ENCODE assay signal across 29 mouse cellular contexts in the genomic region with DNA sequence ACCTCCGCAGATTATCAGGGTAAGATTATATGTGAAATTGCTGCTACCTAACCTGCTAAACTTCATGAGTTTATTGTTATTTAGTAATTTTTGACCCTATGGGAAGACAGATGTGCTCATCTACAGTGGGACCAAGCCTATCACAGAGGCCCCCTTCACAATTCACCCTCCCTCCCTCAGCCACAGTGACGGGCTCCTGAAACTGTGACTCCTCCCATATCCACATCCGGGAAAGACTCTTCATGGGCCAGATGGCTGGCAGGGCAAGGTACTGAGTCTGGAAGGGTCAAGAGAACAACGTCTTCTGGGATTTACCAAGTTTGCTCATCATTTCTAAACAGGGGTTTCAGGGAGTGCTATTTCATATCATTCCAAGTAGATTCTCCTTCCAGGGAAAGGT.
A peak's percentile ranks its signal among the peaks of the same experiment; 100 is the strongest.
DNase-seq lines count a peak whose midpoint lies in the region; ATAC-seq and TF ChIP-seq lines count a peak whose summit lies in the region.
"Had no signal": no experiment of that assay in that cellular context is flagged by ENCODE, and none has a peak within 500 bp of the region (broad histone marks: within the 10 kb centered on the region; RNA-seq: fewer than 3 reads in every experiment).

No protein-coding gene starts in this region.

- peak overlapping the region; percentile 41; the same call in 1 of the 2 replicates for H3K4me2 ChIP-seq in heart, embryonic 13.5 days
- H3K4me2 ChIP-seq in liver, embryonic 13.5 days = peak overlapping the region; percentile 34
- H3K4me2 ChIP-seq in forebrain, embryonic 16.5 days (ENCODE audit: low read length) = no peak overlapping the region
- H3K4me2 ChIP-seq: embryonic facial prominence, embryonic 12.5 days; hindbrain, embryonic 13.5 days; limb, embryonic 13.5 days; midbrain, embryonic 11.5 days; neural tube, embryonic 13.5 days had no signal

- WGBS in heart, embryonic 13.5 days = 30% methylated on average over 4 of the region's 4 CpGs
- WGBS in liver, embryonic 13.5 days (ENCODE audit: insufficient replicate concordance) = 12% methylated on average over 4 of the region's 4 CpGs
- 85% methylated on average over 4 of the region's 4 CpGs for WGBS in forebrain, embryonic 16.5 days

- no peak overlapping the region; the same call in 1 of the 2 replicates for H3K27ac ChIP-seq in heart, embryonic 13.5 days (replicated peaks)
- peak overlapping the region; percentile 16 for H3K27ac ChIP-seq in MEL (ENCODE audit: control insufficient read depth, low read depth, low read length)
- no peak overlapping the region; the same call in 1 of the 2 replicates for H3K27ac ChIP-seq in liver, embryonic 13.5 days
- H3K27ac ChIP-seq in forebrain, embryonic 16.5 days (ENCODE audit: low read length) = no peak overlapping the region
- H3K27ac ChIP-seq: embryonic facial prominence, embryonic 12.5 days; hindbrain, embryonic 13.5 days; kidney, postnatal 0 days; limb, embryonic 13.5 days; neural tube, embryonic 13.5 days had no signal

- H3K9me3 ChIP-seq in heart, embryonic 13.5 days = no peaks in the 10 kb centered on the region
- H3K9me3 ChIP-seq in MEL (replicated peaks; ENCODE audit: insufficient read depth, low read length) = no peaks in the 10 kb centered on the region
- H3K9me3 ChIP-seq in liver, embryonic 13.5 days (replicated peaks) = no peaks in the 10 kb centered on the region
- H3K9me3 ChIP-seq in forebrain, embryonic 16.5 days (ENCODE audit: control insufficient read depth, low read length) = no peaks in the 10 kb centered on the region
- H3K9me3 ChIP-seq: embryonic facial prominence, embryonic 12.5 days; hindbrain, embryonic 13.5 days; limb, embryonic 13.5 days; neural tube, embryonic 13.5 days had no signal

- no peak for DNase-seq in heart, postnatal 4 days
- no peak for DNase-seq in MEL (ENCODE audit: low read depth, low spot score)
- no peak for DNase-seq in liver, embryonic 13.5 days
- DNase-seq in thymus, postnatal 36 days = no peak
- DNase-seq: adrenal gland, postnatal 14 days; B cell, adult 2 months; cerebellum, adult 11 months; cerebellum, adult 9-10 months; cerebellum, postnatal 36 days; embryo, embryonic 11 days; gastrocnemius, postnatal 25 days; heart, adult 18-20 months; kidney, adult 8-10 months; kidney, postnatal 4 days; lung, adult 2 months; lung, postnatal 14 days; thymus, adult 2 months had no signal

- TF ChIP-seq POLR2A in MEL (IDR thresholded peaks at IDR 0.05; ENCODE audit: control insufficient read depth in 1 of 2, insufficient read depth in 1 of 2, low read depth in 1 of 2, low read length in 2 of 2, poor library complexity in 1 of 2) = no peak

- H3K79me2 ChIP-seq in MEL (ENCODE audit: control insufficient read depth, insufficient read depth, low read length, poor library complexity) = no peaks in the 10 kb centered on the region

- H3K4me3 ChIP-seq in heart, embryonic 13.5 days = no peak overlapping the region
- no peak overlapping the region; a peak in 1 of 4 replicates for H3K4me3 ChIP-seq in MEL (ENCODE audit: control insufficient read depth in 1 of 2, insufficient read depth in 1 of 2, low read depth in 2 of 2, low read length in 2 of 2)
- no peak overlapping the region for H3K4me3 ChIP-seq in liver, embryonic 13.5 days (replicated peaks)
- H3K4me3 ChIP-seq in forebrain, embryonic 16.5 days (replicated peaks; ENCODE audit: low read length) = no peak overlapping the region
- H3K4me3 ChIP-seq: embryonic facial prominence, embryonic 12.5 days; hindbrain, embryonic 13.5 days; limb, embryonic 13.5 days; myocyte; neural tube, embryonic 13.5 days had no signal

- no peak overlapping the region for H3K9ac ChIP-seq in heart, embryonic 13.5 days
- no peak overlapping the region for H3K9ac ChIP-seq in MEL (ENCODE audit: control insufficient read depth, low read depth, low read length, poor library complexity, severe bottlenecking)
- no peak overlapping the region for H3K9ac ChIP-seq in liver, embryonic 13.5 days
- H3K9ac ChIP-seq in forebrain, embryonic 16.5 days (replicated peaks; ENCODE audit: low read depth, low read length) = no peak overlapping the region
- H3K9ac ChIP-seq: embryonic facial prominence, embryonic 12.5 days; hindbrain, embryonic 13.5 days; limb, embryonic 13.5 days; neural tube, embryonic 13.5 days had no signal

- no peak for TF ChIP-seq CTCF in MEL (IDR thresholded peaks at IDR 0.05 in 2 of 3, conservative IDR thresholded peaks at IDR 0.05 in 1 of 3; ENCODE audit: control insufficient read depth in 1 of 3, insufficient read depth in 1 of 3, low read depth in 2 of 3, low read length in 3 of 3, poor library complexity in 1 of 3, severe bottlenecking in 1 of 3)

- H3K36me3 ChIP-seq in heart, embryonic 13.5 days = no peaks in the 10 kb centered on the region
- H3K36me3 ChIP-seq in MEL (ENCODE audit: control insufficient read depth in 1 of 2, insufficient read depth in 2 of 2, low read length in 2 of 2) = peaks cover 0 to 11% of the 10 kb centered on the region in 2 experiments; a peak in 2 of 4 replicates
- H3K36me3 ChIP-seq in liver, embryonic 13.5 days = no peaks in the 10 kb centered on the region
- no peaks in the 10 kb centered on the region for H3K36me3 ChIP-seq in forebrain, embryonic 16.5 days (ENCODE audit: control insufficient read depth, insufficient read depth)
- H3K36me3 ChIP-seq: embryonic facial prominence, embryonic 12.5 days; hindbrain, embryonic 13.5 days; limb, embryonic 13.5 days; neural tube, embryonic 13.5 days had no signal

- TF ChIP-seq RAD21 in MEL (IDR thresholded peaks at IDR 0.05; ENCODE audit: low read depth, low read length) = no peak

- H3K27me3 ChIP-seq in heart, embryonic 13.5 days (replicated peaks) = 0 out of 2 replicates have a peak, but pooled peaks cover 4% of the 10 kb centered on the region
- H3K27me3 ChIP-seq in MEL (ENCODE audit: control insufficient read depth in 1 of 2, insufficient read depth in 2 of 2, low read length in 2 of 2) = no peaks in the 10 kb centered on the region
- H3K27me3 ChIP-seq in liver, embryonic 13.5 days = peaks cover 19% of the 10 kb centered on the region
- H3K27me3 ChIP-seq in forebrain, embryonic 16.5 days (replicated peaks; ENCODE audit: control insufficient read depth, insufficient read depth, low read length) = no peaks in the 10 kb centered on the region
- H3K27me3 ChIP-seq: CH12.LX; embryonic facial prominence, embryonic 12.5 days; hindbrain, embryonic 13.5 days; neural tube, embryonic 13.5 days had no signal

- no peak for TF ChIP-seq EP300 in MEL (IDR thresholded peaks at IDR 0.05; ENCODE audit: low read depth in 1 of 2, low read length in 2 of 2)

- H3K4me1 ChIP-seq in heart, embryonic 13.5 days = 0 out of 2 replicates have a peak, but pooled peaks cover 3% of the 10 kb centered on the region
- H3K4me1 ChIP-seq in MEL (ENCODE audit: control insufficient read depth in 1 of 2, insufficient read depth in 2 of 2, low read length in 2 of 2) = peaks cover 6 to 12% of the 10 kb centered on the region in 2 experiments
- H3K4me1 ChIP-seq in liver, embryonic 13.5 days (replicated peaks) = peaks cover 49% of the 10 kb centered on the region
- no peaks in the 10 kb centered on the region for H3K4me1 ChIP-seq in forebrain, embryonic 16.5 days (replicated peaks; ENCODE audit: control insufficient read depth, insufficient read depth, low read length)
- H3K4me1 ChIP-seq: hindbrain, embryonic 13.5 days; neural tube, embryonic 13.5 days had no signal

- ATAC-seq in heart, embryonic 13.5 days (ENCODE audit: extremely low read depth, insufficient number of reproducible peaks, low FRiP score, low TSS enrichment) = no peak
- ATAC-seq in liver, embryonic 13.5 days (ENCODE audit: low read depth) = peak; percentile 58; the same call in 1 of the 2 replicates
- ATAC-seq in megakaryocyte-erythroid progenitor cell, adult 5-6 weeks (replicated peaks; ENCODE audit: low FRiP score, low TSS enrichment, poor library complexity, severe bottlenecking) = peak; percentile 35; the same call in 1 of the 2 replicates
- ATAC-seq in forebrain, embryonic 16.5 days = no peak
- ATAC-seq: forebrain, embryonic 14.5 days had no signal

TF ChIP-seq in MEL, 35 proteins besides CTCF, POLR2A, EP300 and RAD21:
- TF ChIP-seq ZMIZ1 (IDR thresholded peaks at IDR 0.05; ENCODE audit: low read depth, low read length) (no peak), BHLHE40 (IDR thresholded peaks at IDR 0.05; ENCODE audit: borderline replicate concordance, low read depth, low read length) (0 out of 2 replicates have a peak, but pooled peaks have one; percentile 2), ZNF384 (IDR thresholded peaks at IDR 0.05; ENCODE audit: low read depth, low read length) (no peak)

Comparison
In these comparisons a context has a peak if more than half of its experiments do, and no peak if none do; other contexts are left out.
1. ATAC-seq: peak in liver, embryonic 13.5 days (single experiment) and megakaryocyte-erythroid progenitor cell, adult 5-6 weeks (single experiment); none in heart, embryonic 13.5 days (single experiment) and forebrain, embryonic 16.5 days (single experiment).